ENCODE assay signal across 10 mouse cellular contexts in the genomic region with DNA sequence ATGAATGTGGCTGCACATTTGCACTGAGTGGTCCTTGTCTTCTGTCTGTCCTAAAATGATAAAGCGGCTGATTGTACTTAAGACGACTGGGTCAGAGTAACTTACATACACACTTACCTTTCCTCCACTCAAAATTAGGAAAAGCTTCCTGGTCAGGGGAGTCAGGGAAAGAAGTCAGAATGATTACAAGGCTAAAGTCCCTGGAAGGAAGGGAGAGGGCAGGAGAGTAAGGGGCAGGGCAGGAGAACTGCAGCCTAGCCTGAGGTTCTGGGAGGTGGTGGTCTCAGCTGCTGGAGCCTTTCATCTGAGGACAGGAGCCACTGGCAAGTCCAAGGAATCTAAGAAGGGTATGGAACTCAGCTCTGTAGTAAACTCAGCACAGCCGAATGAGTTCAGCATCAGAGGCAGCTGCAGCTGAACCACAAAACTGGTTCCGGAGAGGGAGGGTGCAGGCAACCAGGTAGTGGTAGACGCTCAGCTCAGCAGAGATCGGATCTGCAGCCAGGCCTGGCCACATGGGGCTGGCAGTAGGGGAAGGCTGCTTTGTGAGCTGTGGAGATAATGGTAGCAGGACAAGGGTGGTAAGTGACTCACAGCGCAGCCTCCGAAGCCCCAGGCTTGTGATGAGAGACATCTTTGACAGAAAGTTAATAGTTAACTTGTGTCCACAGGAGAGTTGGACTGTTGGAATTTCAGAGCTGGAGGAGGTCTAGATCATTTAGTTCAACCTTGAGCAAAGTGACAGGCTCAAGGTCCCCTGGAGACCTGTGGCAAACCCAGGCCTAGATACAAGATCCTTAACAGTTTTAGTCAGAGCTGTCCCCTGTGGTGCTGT. TPM values are rescaled to one million over a fixed set of nuclear protein-coding genes. Genes with fewer than 3 reads are reported as not detected.
DNase-seq lines count a peak whose midpoint lies in the region; ATAC-seq and TF ChIP-seq lines count a peak whose summit lies in the region.
"Had no signal": no experiment of that assay in that cellular context is flagged by ENCODE, and none has a peak within 500 bp of the region (broad histone marks: within the 10 kb centered on the region; RNA-seq: fewer than 3 reads in every experiment).

No protein-coding gene starts in this region.

- H3K4me2 ChIP-seq in heart, embryonic 16.5 days (ENCODE audit: low read depth, low read length): peak overlapping the region; percentile 15; the same call in 1 of the 2 replicates
- no peak overlapping the region for H3K4me2 ChIP-seq in limb, embryonic 13.5 days (replicated peaks)
- H3K4me2 ChIP-seq in forebrain, embryonic 13.5 days: no peak overlapping the region

- no peak for ATAC-seq in heart, embryonic 16.5 days (replicated peaks; ENCODE audit: extremely low read depth, insufficient read depth, low FRiP score)
- ATAC-seq in erythroid progenitor cell, adult 5-6 weeks (replicated peaks; ENCODE audit: low FRiP score, poor library complexity, severe bottlenecking): peak; percentile 84
- no peak for ATAC-seq in limb, embryonic 13.5 days (ENCODE audit: low FRiP score, low read depth)
- no peak for ATAC-seq in forebrain, embryonic 13.5 days

- no peak for TF ChIP-seq POLR2A in heart, adult 2 months (IDR thresholded peaks at IDR 0.05; ENCODE audit: insufficient read depth, low read depth, low read length)
- no peak for TF ChIP-seq POLR2A in thymus, adult 2 months (IDR thresholded peaks at IDR 0.05; ENCODE audit: control insufficient read depth, extremely low read depth, insufficient read depth, low read length, poor library complexity)

- H3K27me3 ChIP-seq in heart, embryonic 16.5 days (ENCODE audit: control insufficient read depth, insufficient read depth, low read length): no peaks in the 10 kb centered on the region
- no peaks in the 10 kb centered on the region for H3K27me3 ChIP-seq in heart, adult 2 months (ENCODE audit: control insufficient read depth, insufficient read depth, low read length)
- H3K27me3 ChIP-seq in limb, embryonic 13.5 days: no peaks in the 10 kb centered on the region
- no peaks in the 10 kb centered on the region for H3K27me3 ChIP-seq in thymus, adult 2 months (ENCODE audit: control insufficient read depth, insufficient read depth, low read length)
- H3K27me3 ChIP-seq in forebrain, embryonic 13.5 days: no peaks in the 10 kb centered on the region

- peaks cover under 1% of the 10 kb centered on the region for H3K36me3 ChIP-seq in heart, embryonic 16.5 days (ENCODE audit: control insufficient read depth, insufficient read depth)
- H3K36me3 ChIP-seq in heart, adult 2 months (ENCODE audit: control insufficient read depth, insufficient read depth, low read length): peaks cover 2% of the 10 kb centered on the region; the same call in 1 of the 2 replicates
- H3K36me3 ChIP-seq in limb, embryonic 13.5 days: peaks cover 2% of the 10 kb centered on the region
- H3K36me3 ChIP-seq in thymus, adult 2 months (ENCODE audit: control insufficient read depth, insufficient read depth, low read length): 0 out of 2 replicates have a peak, but pooled peaks cover under 1% of the 10 kb centered on the region
- no peaks in the 10 kb centered on the region; the same call in 1 of the 2 replicates for H3K36me3 ChIP-seq in forebrain, embryonic 13.5 days (ENCODE audit: poor library complexity, severe bottlenecking)

- no peaks in the 10 kb centered on the region for H3K9me3 ChIP-seq in heart, embryonic 16.5 days (replicated peaks; ENCODE audit: control insufficient read depth, low read length)
- H3K9me3 ChIP-seq in limb, embryonic 13.5 days: no peaks in the 10 kb centered on the region
- H3K9me3 ChIP-seq in forebrain, embryonic 13.5 days (replicated peaks): no peaks in the 10 kb centered on the region

- H3K4me3 ChIP-seq in heart, embryonic 16.5 days (ENCODE audit: low read length): no peak overlapping the region
- H3K4me3 ChIP-seq in heart, adult 2 months: no peak overlapping the region
- no peak overlapping the region for H3K4me3 ChIP-seq in limb, embryonic 13.5 days
- H3K4me3 ChIP-seq in thymus, adult 2 months (ENCODE audit: control insufficient read depth, insufficient read depth, low read length): no peak overlapping the region
- H3K4me3 ChIP-seq in forebrain, embryonic 13.5 days: no peak overlapping the region

- H3K79me2 ChIP-seq in heart, adult 2 months (replicated peaks; ENCODE audit: control insufficient read depth, insufficient read depth, low read length): peaks cover 5% of the 10 kb centered on the region

- no peak for TF ChIP-seq EP300 in heart, adult 2 months (IDR thresholded peaks at IDR 0.05; ENCODE audit: insufficient read depth, low read depth, low read length)

- peaks cover 13% of the 10 kb centered on the region for H3K4me1 ChIP-seq in heart, embryonic 16.5 days (ENCODE audit: control insufficient read depth, insufficient read depth, low read length)
- peaks cover 13% of the 10 kb centered on the region for H3K4me1 ChIP-seq in heart, adult 2 months (ENCODE audit: control insufficient read depth, insufficient read depth, low read length)
- peaks cover 19% of the 10 kb centered on the region for H3K4me1 ChIP-seq in limb, embryonic 13.5 days
- H3K4me1 ChIP-seq in thymus, adult 2 months (replicated peaks; ENCODE audit: control insufficient read depth, insufficient read depth, low read length): peaks cover 23% of the 10 kb centered on the region
- H3K4me1 ChIP-seq in forebrain, embryonic 13.5 days: peaks cover 13% of the 10 kb centered on the region

- intact Hi-C loops in heart, adult 2 months (cut with DNase I): no loop called here
- intact Hi-C loops in left cerebral cortex, postnatal 25 days (cut with DNase I): no loop called here

- no peak for DNase-seq in heart, adult 2 months
- DNase-seq in thymus, adult 2 months: peak; percentile 30
- no peak for DNase-seq in heart, postnatal 4 days
- DNase-seq in left cerebral cortex, postnatal 25 days (ENCODE audit: low spot score in 2 of 2): no peak
- DNase-seq: cerebellum, adult 11-12 months had no signal

- peak overlapping the region; percentile 57 for H3K9ac ChIP-seq in heart, embryonic 16.5 days (ENCODE audit: low read length)
- no peak overlapping the region for H3K9ac ChIP-seq in heart, adult 2 months (ENCODE audit: low read depth, low read length)
- 0 out of 2 replicates have a peak overlapping the region, but pooled peaks have one; percentile 26 for H3K9ac ChIP-seq in limb, embryonic 13.5 days
- H3K9ac ChIP-seq in forebrain, embryonic 13.5 days: no peak overlapping the region

- 42% methylated on average over 8 of the region's 8 CpGs for WGBS in heart, embryonic 16.5 days
- WGBS in heart, adult 2 months: 67% methylated on average over 8 of the region's 8 CpGs
- 70% methylated on average over 8 of the region's 8 CpGs for WGBS in limb, embryonic 13.5 days
- 28% methylated on average over 8 of the region's 8 CpGs for WGBS in thymus, adult 2 months
- 72% methylated on average over 8 of the region's 8 CpGs for WGBS in forebrain, embryonic 13.5 days

- TF ChIP-seq CTCF in heart, adult 2 months (IDR thresholded peaks at IDR 0.05): no peak
- 0 out of 2 replicates have a peak, but pooled peaks have one; percentile 22 for TF ChIP-seq CTCF in thymus, adult 2 months (IDR thresholded peaks at IDR 0.05; ENCODE audit: borderline replicate concordance, control insufficient read depth, extremely low read depth, insufficient read depth, low read length, poor library complexity)

- peak overlapping the region; percentile 55 for H3K27ac ChIP-seq in heart, embryonic 16.5 days (ENCODE audit: low read length)
- H3K27ac ChIP-seq in heart, adult 2 months: no peak overlapping the region; the same call in 1 of the 2 replicates
- peak overlapping the region; percentile 28; the same call in 1 of the 2 replicates for H3K27ac ChIP-seq in limb, embryonic 13.5 days
- H3K27ac ChIP-seq in thymus, adult 2 months (ENCODE audit: control insufficient read depth, insufficient read depth, low read length): peak overlapping the region; percentile 53; the same call in 1 of the 2 replicates
- H3K27ac ChIP-seq in forebrain, embryonic 13.5 days: no peak overlapping the region

RNA-seq across cellular contexts. Expression of gene Myo18a, which starts 9.1 kb away (rescaled TPM):
- polyA plus RNA-seq in heart, embryonic 16.5 days (2015; fragmentation: Nextera tagmentation; extraction: Ambion mirVana): 104 and 122 TPM in 2 replicates
- 100 to 1,000 TPM; 240 to 274 TPM for total RNA-seq in heart, adult 2 months (2021)
- 98.6 and 107 TPM in 2 replicates for polyA plus RNA-seq in heart, adult 2 months (2012; rRNA removed)
- total RNA-seq in erythroid progenitor cell, adult 5-6 weeks (2015; ENCODE audit: low replicate concordance): 8.8 and 12.6 TPM in 2 replicates
- total RNA-seq in erythroid progenitor cell, adult 5-6 weeks (2017; ENCODE audit: low replicate concordance): 24.8 and 48.5 TPM in 2 replicates
- polyA plus RNA-seq in limb, embryonic 13.5 days (2015; fragmentation: Nextera tagmentation; extraction: Ambion mirVana): 33.7 and 40.5 TPM in 2 replicates
- polyA plus RNA-seq in thymus, adult 2 months (2012; rRNA removed): 105 and 122 TPM in 2 replicates
- polyA plus RNA-seq in forebrain, embryonic 13.5 days (2015; fragmentation: Nextera tagmentation; extraction: Ambion mirVana): 38.2 and 48.1 TPM in 2 replicates
- 100 to 1,000 TPM; 244 to 245 TPM for total RNA-seq in heart, postnatal 4 days (2021)
- 100 to 1,000 TPM; 156 to 157 TPM for total RNA-seq in left cerebral cortex, postnatal 25 days (2021)

RNA-seq across cellular contexts. Expression of gene Gm10277, which starts 15.5 kb away (rescaled TPM):
- polyA plus RNA-seq in heart, embryonic 16.5 days (2015; fragmentation: Nextera tagmentation; extraction: Ambion mirVana): 1.2 and 1.3 TPM in 2 replicates
- total RNA-seq in heart, adult 2 months (2021): not detected
- polyA plus RNA-seq in heart, adult 2 months (2012; rRNA removed): not detected in 2 replicates
- not detected in 2 replicates for total RNA-seq in erythroid progenitor cell, adult 5-6 weeks (2015; ENCODE audit: low replicate concordance)
- total RNA-seq in erythroid progenitor cell, adult 5-6 weeks (2017; ENCODE audit: low replicate concordance): not detected in 2 replicates
- polyA plus RNA-seq in limb, embryonic 13.5 days (2015; fragmentation: Nextera tagmentation; extraction: Ambion mirVana): 1.8 and 2.4 TPM in 2 replicates
- polyA plus RNA-seq in thymus, adult 2 months (2012; rRNA removed): not detected in 2 replicates
- polyA plus RNA-seq in forebrain, embryonic 13.5 days (2015; fragmentation: Nextera tagmentation; extraction: Ambion mirVana): 2.9 and 3.2 TPM in 2 replicates
- total RNA-seq in heart, postnatal 4 days (2021): not detected
- total RNA-seq in left cerebral cortex, postnatal 25 days (2021): not detected
- total RNA-seq: layer of hippocampus, postnatal 10 days had no signal

RNA-seq across cellular contexts. Expression of gene Cryba1, which starts 47.0 kb away (rescaled TPM):
- not detected in 2 replicates for polyA plus RNA-seq in heart, embryonic 16.5 days (2015; fragmentation: Nextera tagmentation; extraction: Ambion mirVana)
- not detected for total RNA-seq in heart, adult 2 months (2021)
- polyA plus RNA-seq in heart, adult 2 months (2012; rRNA removed): not detected in 2 replicates
- not detected in 2 replicates for total RNA-seq in erythroid progenitor cell, adult 5-6 weeks (2015; ENCODE audit: low replicate concordance)
- not detected in 2 replicates for total RNA-seq in erythroid progenitor cell, adult 5-6 weeks (2017; ENCODE audit: low replicate concordance)
- polyA plus RNA-seq in limb, embryonic 13.5 days (2015; fragmentation: Nextera tagmentation; extraction: Ambion mirVana): not detected in 2 replicates
- 0.13 and 0.36 TPM in 2 replicates for polyA plus RNA-seq in thymus, adult 2 months (2012; rRNA removed)
- polyA plus RNA-seq in forebrain, embryonic 13.5 days (2015; fragmentation: Nextera tagmentation; extraction: Ambion mirVana): 0.76 and 1.7 TPM in 2 replicates
- not detected for total RNA-seq in heart, postnatal 4 days (2021)
- total RNA-seq in left cerebral cortex, postnatal 25 days (2021): not detected

Comparison
In these comparisons a context has a peak if more than half of its experiments do, and no peak if none do; other contexts are left out.
1. H3K27ac ChIP-seq: peak in heart, embryonic 16.5 days (single experiment), limb, embryonic 13.5 days (single experiment) and thymus, adult 2 months (single experiment); none in heart, adult 2 months (single experiment) and forebrain, embryonic 13.5 days (single experiment).
2. H3K9ac ChIP-seq: peak in heart, embryonic 16.5 days (single experiment) and limb, embryonic 13.5 days (single experiment); none in heart, adult 2 months (single experiment) and forebrain, embryonic 13.5 days (single experiment).